ENCODE assay signal across 8 mouse cellular contexts in the genomic region with DNA sequence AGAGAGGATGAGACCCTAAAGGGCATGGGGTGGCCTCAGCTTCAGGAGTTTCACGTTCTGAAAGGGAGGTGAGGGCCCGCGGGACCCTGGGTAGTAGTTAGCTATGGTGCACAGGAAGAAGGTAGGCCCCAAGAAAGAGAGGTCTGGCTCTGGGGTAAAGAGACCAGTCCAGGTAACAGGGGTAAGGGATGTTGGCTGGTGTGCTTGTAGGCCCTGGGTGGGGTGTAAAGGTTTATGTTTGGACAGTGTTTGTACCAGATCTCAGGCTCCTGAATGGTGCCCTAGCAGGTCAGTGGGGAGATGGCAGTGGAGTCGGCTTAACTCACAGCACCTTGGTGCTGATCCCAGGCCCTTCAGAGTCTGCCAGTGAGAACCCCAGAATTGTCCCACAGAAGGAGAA. TPM values are rescaled to one million over a fixed set of nuclear protein-coding genes. Genes with fewer than 3 reads are reported as not detected.
A peak's percentile ranks its signal among the peaks of the same experiment; 100 is the strongest.
DNase-seq lines count a peak whose midpoint lies in the region; ATAC-seq and TF ChIP-seq lines count a peak whose summit lies in the region.

No protein-coding gene starts in this region.

- 32% methylated on average over 4 of the region's 4 CpGs for WGBS in lung, embryonic 15.5 days
- 17% methylated on average over 4 of the region's 4 CpGs for WGBS in heart, postnatal 0 days
- 28% methylated on average over 4 of the region's 4 CpGs for WGBS in liver, embryonic 15.5 days (ENCODE audit: insufficient replicate concordance)
- 30% methylated on average over 4 of the region's 4 CpGs for WGBS in stomach, postnatal 0 days

- peaks cover 24% of the 10 kb centered on the region for H3K4me1 ChIP-seq in lung, embryonic 15.5 days
- peaks cover 7% of the 10 kb centered on the region for H3K4me1 ChIP-seq in cortical plate, adult 2 months (ENCODE audit: control insufficient read depth, insufficient read depth, low read length)
- H3K4me1 ChIP-seq in heart, postnatal 0 days (ENCODE audit: control insufficient read depth, insufficient read depth): peaks cover 28% of the 10 kb centered on the region
- peaks cover 79% of the 10 kb centered on the region for H3K4me1 ChIP-seq in liver, embryonic 15.5 days (replicated peaks)
- peaks cover 9% of the 10 kb centered on the region for H3K4me1 ChIP-seq in stomach, postnatal 0 days (replicated peaks; ENCODE audit: control insufficient read depth, insufficient read depth)

- no peak for TF ChIP-seq CTCF in cortical plate, adult 2 months (IDR thresholded peaks at IDR 0.05; ENCODE audit: extremely low read depth, insufficient read depth, low read length)
- TF ChIP-seq CTCF in heart, postnatal 0 days (IDR thresholded peaks at IDR 0.05; ENCODE audit: low read depth): no peak
- TF ChIP-seq CTCF in stomach, postnatal 0 days (IDR thresholded peaks at IDR 0.05; ENCODE audit: low read depth): no peak

- peak overlapping the region; percentile 76 for H3K9ac ChIP-seq in lung, embryonic 15.5 days
- peak overlapping the region; percentile 86 for H3K9ac ChIP-seq in heart, postnatal 0 days (replicated peaks; ENCODE audit: low read depth, low read length)
- peak overlapping the region; percentile 98 for H3K9ac ChIP-seq in liver, embryonic 15.5 days
- peak overlapping the region; percentile 84 for H3K9ac ChIP-seq in stomach, postnatal 0 days (ENCODE audit: low read length)

- TF ChIP-seq POLR2A in cortical plate, adult 2 months (IDR thresholded peaks at IDR 0.05; ENCODE audit: extremely low read depth, insufficient read depth, low read length): no peak

- peaks cover 16% of the 10 kb centered on the region; the same call in 1 of the 2 replicates for H3K36me3 ChIP-seq in lung, embryonic 15.5 days
- peaks cover 25% of the 10 kb centered on the region for H3K36me3 ChIP-seq in heart, postnatal 0 days (replicated peaks; ENCODE audit: control insufficient read depth, insufficient read depth, low read length)
- H3K36me3 ChIP-seq in liver, embryonic 15.5 days (replicated peaks): peaks cover 26% of the 10 kb centered on the region
- H3K36me3 ChIP-seq in stomach, postnatal 0 days (ENCODE audit: control insufficient read depth, insufficient read depth, low read length): peaks cover 15% of the 10 kb centered on the region

- peak overlapping the region; percentile 31 for H3K27ac ChIP-seq in lung, embryonic 15.5 days
- no peak overlapping the region for H3K27ac ChIP-seq in cortical plate, adult 2 months (ENCODE audit: insufficient read depth, low read length)
- peak overlapping the region; percentile 81 for H3K27ac ChIP-seq in heart, postnatal 0 days (ENCODE audit: low read depth)
- peak overlapping the region; percentile 95 for H3K27ac ChIP-seq in liver, embryonic 15.5 days (replicated peaks)
- peak overlapping the region; percentile 83 for H3K27ac ChIP-seq in stomach, postnatal 0 days (replicated peaks)

- no peak for TF ChIP-seq EP300 in heart, postnatal 0 days (IDR thresholded peaks at IDR 0.05; ENCODE audit: low read depth)
- no peak for TF ChIP-seq EP300 in stomach, postnatal 0 days (optimal IDR thresholded peaks at IDR 0.05)

- H3K9me3 ChIP-seq in lung, embryonic 15.5 days: no peaks in the 10 kb centered on the region
- H3K9me3 ChIP-seq in heart, postnatal 0 days (replicated peaks; ENCODE audit: control insufficient read depth, low read length): no peaks in the 10 kb centered on the region
- H3K9me3 ChIP-seq in liver, embryonic 15.5 days (replicated peaks): no peaks in the 10 kb centered on the region
- no peaks in the 10 kb centered on the region for H3K9me3 ChIP-seq in stomach, postnatal 0 days (ENCODE audit: control insufficient read depth, low read length)

- no peak for ATAC-seq in lung, embryonic 15.5 days (ENCODE audit: borderline replicate concordance, extremely low read depth, low FRiP score, low TSS enrichment)
- no peak for ATAC-seq in heart, postnatal 0 days (ENCODE audit: insufficient read depth, low read depth)
- ATAC-seq in liver, embryonic 15.5 days (ENCODE audit: insufficient read depth): no peak
- ATAC-seq in stomach, postnatal 0 days (ENCODE audit: low FRiP score, low TSS enrichment): no peak

- no peaks in the 10 kb centered on the region for H3K27me3 ChIP-seq in lung, embryonic 15.5 days
- H3K27me3 ChIP-seq in heart, postnatal 0 days (ENCODE audit: control insufficient read depth, insufficient read depth, low read length): no peaks in the 10 kb centered on the region
- H3K27me3 ChIP-seq in liver, embryonic 15.5 days: no peaks in the 10 kb centered on the region
- H3K27me3 ChIP-seq in stomach, postnatal 0 days (ENCODE audit: control insufficient read depth, insufficient read depth, low read length): no peaks in the 10 kb centered on the region

- peak overlapping the region; percentile 56 for H3K4me2 ChIP-seq in lung, embryonic 15.5 days
- peak overlapping the region; percentile 86 for H3K4me2 ChIP-seq in heart, postnatal 0 days (ENCODE audit: low read depth, low read length)
- peak overlapping the region; percentile 90 for H3K4me2 ChIP-seq in liver, embryonic 15.5 days
- peak overlapping the region; percentile 85 for H3K4me2 ChIP-seq in stomach, postnatal 0 days (replicated peaks; ENCODE audit: low read depth)

- H3K4me3 ChIP-seq in lung, embryonic 15.5 days: peak overlapping the region; percentile 73
- peak overlapping the region; percentile 82 for H3K4me3 ChIP-seq in cortical plate, adult 2 months (ENCODE audit: insufficient read depth, low read length)
- peak overlapping the region; percentile 80 for H3K4me3 ChIP-seq in heart, postnatal 0 days (ENCODE audit: low read depth, low read length)
- peak overlapping the region; percentile 85 for H3K4me3 ChIP-seq in liver, embryonic 15.5 days (replicated peaks)
- peak overlapping the region; percentile 73 for H3K4me3 ChIP-seq in stomach, postnatal 0 days (ENCODE audit: low read depth, low read length)

- DNase-seq in lung, postnatal 14 days: no peak
- DNase-seq in heart, postnatal 0 days (ENCODE audit: low spot score): no peak
- DNase-seq in stomach, postnatal 0 days (ENCODE audit: low spot score): peak; percentile 24
- DNase-seq in retina, postnatal 1 day: no peak
- DNase-seq in embryo, embryonic 9.5 days (ENCODE audit: extremely low spot score): no peak

RNA-seq across cellular contexts. Expression of gene Cic, which starts 1.5 kb away (rescaled TPM):
- polyA plus RNA-seq in lung, embryonic 15.5 days (2015; fragmentation: Nextera tagmentation; extraction: Ambion mirVana): 29.5 and 30.3 TPM in 2 replicates
- 89.6 and 94.1 TPM in 2 replicates for polyA plus RNA-seq in cortical plate, adult 2 months (2012; rRNA removed)
- 57.2 and 63.0 TPM in 2 replicates for total RNA-seq in heart, postnatal 0 days (2014; rRNA removed; ENCODE audit: low replicate concordance)
- 15.7 and 16.9 TPM in 2 replicates for polyA plus RNA-seq in heart, postnatal 0 days (2015; fragmentation: Nextera tagmentation; extraction: Ambion mirVana)
- 8.9 and 10.2 TPM in 2 replicates for polyA plus RNA-seq in liver, embryonic 15.5 days (2015; fragmentation: Nextera tagmentation; extraction: Ambion mirVana)
- 15.0 and 15.9 TPM in 2 replicates for polyA plus RNA-seq in stomach, postnatal 0 days (2015; fragmentation: Nextera tagmentation; extraction: Ambion mirVana)

RNA-seq across cellular contexts. Expression of gene Erf, which starts 18.5 kb away (rescaled TPM):
- 18.8 and 20.3 TPM in 2 replicates for polyA plus RNA-seq in lung, embryonic 15.5 days (2015; fragmentation: Nextera tagmentation; extraction: Ambion mirVana)
- 47.2 and 48.6 TPM in 2 replicates for polyA plus RNA-seq in cortical plate, adult 2 months (2012; rRNA removed)
- total RNA-seq in heart, postnatal 0 days (2014; rRNA removed; ENCODE audit: low replicate concordance): 41.4 and 66.8 TPM in 2 replicates
- polyA plus RNA-seq in heart, postnatal 0 days (2015; fragmentation: Nextera tagmentation; extraction: Ambion mirVana): 6.5 and 7.0 TPM in 2 replicates
- 4.6 and 4.8 TPM in 2 replicates for polyA plus RNA-seq in liver, embryonic 15.5 days (2015; fragmentation: Nextera tagmentation; extraction: Ambion mirVana)
- polyA plus RNA-seq in stomach, postnatal 0 days (2015; fragmentation: Nextera tagmentation; extraction: Ambion mirVana): 8.1 and 8.8 TPM in 2 replicates

RNA-seq across cellular contexts. Expression of gene Pafah1b3, which starts 28.8 kb away (rescaled TPM):
- 174 and 183 TPM in 2 replicates for polyA plus RNA-seq in lung, embryonic 15.5 days (2015; fragmentation: Nextera tagmentation; extraction: Ambion mirVana)
- 20.5 and 24.5 TPM in 2 replicates for polyA plus RNA-seq in cortical plate, adult 2 months (2012; rRNA removed)
- total RNA-seq in heart, postnatal 0 days (2014; rRNA removed; ENCODE audit: low replicate concordance): 83.9 and 161 TPM in 2 replicates
- polyA plus RNA-seq in heart, postnatal 0 days (2015; fragmentation: Nextera tagmentation; extraction: Ambion mirVana): 57.3 and 61.5 TPM in 2 replicates
- 25.7 and 26.1 TPM in 2 replicates for polyA plus RNA-seq in liver, embryonic 15.5 days (2015; fragmentation: Nextera tagmentation; extraction: Ambion mirVana)
- polyA plus RNA-seq in stomach, postnatal 0 days (2015; fragmentation: Nextera tagmentation; extraction: Ambion mirVana): 125 and 126 TPM in 2 replicates

RNA-seq across cellular contexts. Expression of gene Gsk3a, which starts 31.4 kb away (rescaled TPM):
- 9.8 and 10.7 TPM in 2 replicates for polyA plus RNA-seq in lung, embryonic 15.5 days (2015; fragmentation: Nextera tagmentation; extraction: Ambion mirVana)
- polyA plus RNA-seq in cortical plate, adult 2 months (2012; rRNA removed): 287 and 292 TPM in 2 replicates
- 62.1 and 64.7 TPM in 2 replicates for total RNA-seq in heart, postnatal 0 days (2014; rRNA removed; ENCODE audit: low replicate concordance)
- 5.3 and 5.9 TPM in 2 replicates for polyA plus RNA-seq in heart, postnatal 0 days (2015; fragmentation: Nextera tagmentation; extraction: Ambion mirVana)
- polyA plus RNA-seq in liver, embryonic 15.5 days (2015; fragmentation: Nextera tagmentation; extraction: Ambion mirVana): 6.4 and 7.4 TPM in 2 replicates
- 5.1 and 5.3 TPM in 2 replicates for polyA plus RNA-seq in stomach, postnatal 0 days (2015; fragmentation: Nextera tagmentation; extraction: Ambion mirVana)

RNA-seq across cellular contexts. Expression of gene Prr19, which starts 32.2 kb away (rescaled TPM):
- 0.27 and 0.38 TPM in 2 replicates for polyA plus RNA-seq in lung, embryonic 15.5 days (2015; fragmentation: Nextera tagmentation; extraction: Ambion mirVana)
- 0.08 and 0.13 TPM in 2 replicates for polyA plus RNA-seq in cortical plate, adult 2 months (2012; rRNA removed)
- total RNA-seq in heart, postnatal 0 days (2014; rRNA removed; ENCODE audit: low replicate concordance): not detected in 2 replicates
- polyA plus RNA-seq in heart, postnatal 0 days (2015; fragmentation: Nextera tagmentation; extraction: Ambion mirVana): not detected in 2 replicates
- polyA plus RNA-seq in liver, embryonic 15.5 days (2015; fragmentation: Nextera tagmentation; extraction: Ambion mirVana): 0.07 TPM in 1 of 2 replicates, not detected in the other
- polyA plus RNA-seq in stomach, postnatal 0 days (2015; fragmentation: Nextera tagmentation; extraction: Ambion mirVana): 0.07 TPM in 1 of 2 replicates, not detected in the other
